Mouse (Mus musculus): ENCODE results near the gene Cnn2. TPM values are rescaled to one million over a fixed set of nuclear protein-coding genes. Genes with fewer than 3 reads are reported as not detected.

Gene Cnn2
- total RNA-seq, 2 experiments from 2014 or later, result 3.9 to 9.7 TPM

GRCm38 (mm10) chr10:80017361-80017760 is 29.0 kb downstream of the Cnn2 start:
- Histone ChIP-seq H3K4me3 (peak overlapping the region; percentile 56), H3K27ac (peak overlapping the region; percentile 38)
- intact Hi-C loops (cut with DNase I), result no loop called here
- TF ChIP-seq CTCF (IDR thresholded peaks at IDR 0.05), result no peak
- no peak for DNase-seq

DNA sequence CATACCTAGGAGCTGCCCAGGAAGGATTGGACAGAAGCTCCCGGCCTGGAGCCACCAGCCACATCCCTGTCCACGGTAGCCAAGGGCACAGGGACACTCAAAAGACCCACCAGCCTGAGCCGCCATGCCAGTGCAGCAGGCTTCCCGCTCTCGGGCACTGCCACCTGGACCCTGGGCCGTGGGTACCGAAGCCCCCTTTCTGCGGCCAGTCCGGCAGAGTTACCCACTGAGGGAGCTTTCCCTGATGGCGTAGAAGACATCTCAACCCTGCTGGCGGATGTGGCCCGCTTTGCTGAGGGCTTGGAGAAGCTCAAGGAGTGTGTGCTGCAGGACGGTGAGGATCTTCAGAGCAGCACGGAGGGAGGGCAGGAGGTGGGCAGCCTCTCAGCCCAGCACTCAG is 29.4 kb downstream of the Cnn2 start:
- Histone ChIP-seq H3K27ac (peak overlapping the region; percentile 25; the same call in 1 of the 2 replicates), H3K4me3 (peak overlapping the region; percentile 56)
- intact Hi-C loops (cut with DNase I), result no loop called here
- no peak for DNase-seq
- TF ChIP-seq CTCF (IDR thresholded peaks at IDR 0.05), result no peak

DNA sequence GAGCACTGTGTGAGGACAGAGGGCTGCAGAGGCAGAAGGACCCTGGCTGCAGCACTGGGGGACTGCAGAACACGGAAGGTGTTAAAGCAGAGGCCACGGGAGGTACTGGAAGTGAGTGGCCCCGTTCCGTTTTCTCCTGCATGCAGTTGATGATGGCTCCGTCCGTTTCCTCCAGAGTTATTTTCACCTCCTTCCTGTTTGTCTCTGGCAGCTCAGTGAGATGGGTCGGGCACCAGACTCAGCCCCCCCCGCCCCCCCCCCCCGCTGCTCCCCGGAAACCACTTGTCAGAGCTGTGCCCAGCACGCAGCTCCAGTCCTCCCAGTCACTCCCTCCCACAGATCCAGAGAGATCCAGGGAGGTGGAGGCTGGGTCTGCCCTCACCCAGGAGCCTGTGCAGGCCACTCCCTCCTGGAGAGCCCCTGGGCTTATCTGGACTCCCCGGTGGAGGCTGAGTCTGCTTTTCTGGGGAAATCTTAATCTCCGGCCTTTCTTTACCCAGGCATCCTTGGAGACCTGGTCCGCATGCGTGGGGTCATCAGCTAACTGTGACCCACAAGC is 30.4 kb downstream of the Cnn2 start:
- Histone ChIP-seq H3K4me3 (peak overlapping the region; percentile 50), H3K27ac (peak overlapping the region; percentile 69)
- no peak for DNase-seq
- no peak for TF ChIP-seq CTCF (IDR thresholded peaks at IDR 0.05)
- intact Hi-C loops (cut with DNase I), result no loop called here

DNA sequence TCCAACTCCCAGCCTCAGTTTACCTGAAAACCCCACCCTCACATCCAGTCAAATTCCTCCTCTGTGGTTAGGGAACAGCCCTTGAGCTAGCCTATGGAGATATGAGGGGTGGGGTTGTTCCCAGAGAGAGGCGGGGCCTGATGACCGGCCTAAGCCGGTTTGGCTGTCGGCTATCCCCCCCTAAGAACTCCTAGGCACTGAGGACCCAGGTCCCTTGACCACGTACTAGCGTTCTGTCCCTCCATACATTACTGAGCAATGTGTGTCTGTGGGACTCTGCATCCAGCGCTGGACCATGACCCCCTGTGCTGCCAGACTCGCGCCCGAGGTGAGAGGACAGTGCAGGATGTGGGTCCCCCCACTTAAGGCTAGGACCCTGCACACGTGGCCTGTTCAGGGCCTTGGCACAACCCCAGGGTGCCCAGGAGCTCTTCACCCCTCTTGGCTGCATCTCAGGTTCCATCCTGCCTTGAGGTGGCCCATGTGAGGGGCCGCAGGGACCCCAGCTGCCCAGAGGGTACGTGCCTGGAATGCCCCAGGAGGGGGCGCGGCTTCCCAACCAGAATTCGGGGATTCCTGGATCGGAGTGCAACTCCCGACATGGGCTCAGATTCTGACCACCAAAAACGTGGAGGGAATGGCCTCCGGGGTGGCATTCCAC is 31.2 kb downstream of the Cnn2 start:
- Histone ChIP-seq H3K4me3 (peak overlapping the region; percentile 50), H3K27ac (peak overlapping the region; percentile 69)
- DNase-seq, result no peak
- peak; percentile 6; the same call in 1 of the 2 replicates for TF ChIP-seq CTCF (IDR thresholded peaks at IDR 0.05)
- intact Hi-C loops (cut with DNase I), result no loop called here

GRCm38 (mm10) chr10:80020191-80020590 is 31.8 kb downstream of the Cnn2 start:
- H3K27ac ChIP-seq, result peak overlapping the region; percentile 69
- DNase-seq, result no peak
- H3K4me3 ChIP-seq, result peak overlapping the region; percentile 50
- TF ChIP-seq CTCF (IDR thresholded peaks at IDR 0.05), result no peak
- intact Hi-C loops (cut with DNase I), result no loop called here

DNA sequence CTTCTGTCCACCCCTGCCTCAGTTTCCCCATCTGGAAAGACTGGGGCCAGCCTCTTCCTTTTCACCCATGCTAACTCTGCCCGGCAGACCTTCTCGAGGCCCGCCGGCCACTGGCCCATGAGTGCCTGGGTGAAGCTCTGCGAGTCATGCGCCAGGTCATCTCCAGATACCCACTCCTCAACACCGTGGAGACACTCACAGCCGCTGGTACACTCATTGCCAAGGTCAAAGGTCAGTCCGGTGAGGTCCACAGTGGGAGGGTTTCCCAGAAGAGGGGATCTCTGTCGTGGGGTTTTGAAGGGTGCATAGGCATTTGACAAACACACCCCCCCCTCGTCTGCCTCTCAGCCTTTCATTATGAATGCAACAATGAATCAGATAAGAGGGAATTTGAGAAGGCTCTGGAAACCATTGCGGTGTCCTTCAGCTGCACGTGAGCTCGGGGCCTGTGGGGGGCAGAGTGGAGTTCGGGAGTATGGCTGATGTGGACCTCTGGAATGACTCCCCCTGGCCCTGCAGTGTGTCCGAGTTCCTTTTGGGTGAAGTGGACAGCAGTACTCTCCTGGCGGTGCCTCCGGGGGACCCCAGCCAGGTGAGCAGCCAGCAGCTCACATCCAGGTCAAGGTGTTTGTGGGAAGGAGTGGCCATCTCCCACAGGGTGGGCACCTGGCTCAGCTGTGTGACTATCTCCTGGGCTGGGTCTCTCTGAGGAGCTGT is 32.4 kb downstream of the Cnn2 start:
- intact Hi-C loops (cut with DNase I), result no loop called here
- Histone ChIP-seq H3K27ac (no peak overlapping the region), H3K4me3 (no peak overlapping the region)
- TF ChIP-seq CTCF (IDR thresholded peaks at IDR 0.05), result no peak
- DNase-seq, result no peak

DNA sequence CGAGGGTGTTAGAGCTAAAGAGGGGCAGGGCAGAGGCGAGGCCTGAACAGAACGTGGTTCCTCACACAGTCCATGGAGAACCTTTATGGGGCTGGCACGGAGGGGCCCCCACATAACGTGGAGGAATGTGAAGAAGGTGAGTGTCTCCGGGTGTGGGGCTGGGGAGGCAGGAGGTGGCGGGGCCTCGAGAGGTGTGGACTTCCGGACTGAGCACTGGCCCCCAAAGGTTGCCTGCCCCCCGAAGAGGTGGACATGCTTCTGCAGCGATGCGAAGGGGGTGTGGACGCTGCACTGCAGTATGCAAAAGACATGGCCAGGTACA is 32.9 kb downstream of the Cnn2 start:
- H3K4me3 ChIP-seq, result no peak overlapping the region
- no peak for TF ChIP-seq CTCF (IDR thresholded peaks at IDR 0.05)
- DNase-seq, result no peak
- no peak overlapping the region for H3K27ac ChIP-seq
- intact Hi-C loops (cut with DNase I), result no loop called here

GRCm38 (mm10) chr10:80022164-80022563 is 33.8 kb downstream of the Cnn2 start:
- no peak for TF ChIP-seq CTCF (IDR thresholded peaks at IDR 0.05)
- no peak overlapping the region for H3K27ac ChIP-seq
- intact Hi-C loops (cut with DNase I), result no loop called here
- no peak for DNase-seq
- no peak overlapping the region for H3K4me3 ChIP-seq

- intact Hi-C loops (cut with DNase I), result no loop called here
- TF ChIP-seq CTCF (IDR thresholded peaks at IDR 0.05), result no peak
- DNase-seq, result no peak
Observed at GRCm38 (mm10) chr10:80022806-80023205, 34.4 kb downstream of the Cnn2 start.

DNA sequence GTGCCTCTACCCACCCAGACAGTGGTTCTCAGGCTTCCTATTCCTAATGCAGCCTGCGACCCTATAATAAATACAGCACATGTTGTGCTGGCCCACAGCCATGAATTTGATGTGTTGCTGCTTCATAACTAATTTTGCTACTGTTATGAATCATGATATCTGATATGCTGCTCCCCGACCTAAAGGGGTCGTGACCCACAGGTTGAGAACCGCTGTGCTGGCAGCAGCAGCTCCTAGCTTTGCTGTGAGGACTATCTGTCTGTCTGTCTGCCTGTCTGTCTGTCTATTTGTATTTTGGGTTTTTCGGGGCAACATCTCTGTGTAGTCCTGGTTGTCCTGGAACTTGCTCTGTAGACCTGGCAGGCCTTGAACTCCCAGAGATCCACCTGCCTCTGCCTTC is 35.4 kb downstream of the Cnn2 start:
- no peak for TF ChIP-seq CTCF (IDR thresholded peaks at IDR 0.05)
- H3K27ac ChIP-seq, result peak overlapping the region; percentile 51
- intact Hi-C loops (cut with DNase I), result no loop called here
- H3K4me3 ChIP-seq, result no peak overlapping the region
- no peak for DNase-seq

More at GRCm38 (mm10) chr10:80022806-80023205, 34.4 kb downstream of the Cnn2 start:
- no peak overlapping the region for H3K27ac ChIP-seq
- no peak overlapping the region for H3K4me3 ChIP-seq

DNA sequence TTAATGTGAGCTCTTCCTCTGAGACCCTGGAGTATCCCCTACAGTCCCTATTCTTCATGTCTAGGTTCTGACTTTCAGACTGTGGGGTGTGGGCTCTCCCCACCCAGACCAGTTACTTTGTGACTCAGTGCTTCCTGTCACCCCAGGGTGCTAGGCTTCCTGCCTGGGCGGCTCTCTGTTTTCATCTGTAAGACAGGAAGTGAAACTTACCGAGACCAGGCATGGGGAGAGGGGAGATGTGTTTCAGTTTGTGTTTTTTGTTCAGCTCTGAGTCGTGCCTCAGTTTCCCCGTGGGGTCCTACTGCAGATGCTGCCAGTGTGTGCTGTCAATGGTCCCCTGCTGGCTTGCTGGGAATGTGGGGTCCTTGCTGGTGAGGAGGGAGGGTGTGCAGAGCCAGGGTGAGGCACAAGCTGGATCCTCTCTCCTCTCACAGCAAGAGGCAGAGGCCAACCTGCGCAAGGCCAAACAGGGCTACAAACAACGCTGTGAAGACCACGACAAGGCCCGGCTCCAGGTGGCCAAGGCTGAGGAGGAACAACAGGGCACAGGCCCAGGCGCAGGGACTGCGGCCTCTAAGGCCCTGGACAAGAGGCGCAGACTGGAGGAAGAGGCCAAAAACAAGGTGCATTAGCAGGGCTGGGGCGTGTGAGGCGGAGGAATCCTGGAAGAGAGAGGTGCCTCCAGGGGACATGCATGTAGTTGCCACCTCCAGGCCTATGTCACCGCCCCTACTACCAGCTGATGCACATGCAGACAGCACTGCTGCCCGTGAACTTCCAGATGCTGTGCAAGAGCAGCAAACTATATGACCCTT is 36.1 kb downstream of the Cnn2 start:
- H3K27ac ChIP-seq, result peak overlapping the region; percentile 51

GRCm38 (mm10) chr10:80025044-80025347 is 36.6 kb downstream of the Cnn2 start:
- peak overlapping the region; percentile 51; the same call in 1 of the 2 replicates for H3K27ac ChIP-seq
- DNase-seq, result no peak
- TF ChIP-seq CTCF (IDR thresholded peaks at IDR 0.05), result no peak
- intact Hi-C loops (cut with DNase I), result no loop called here
- no peak overlapping the region for H3K4me3 ChIP-seq

More for the DNA sequence above, 36.1 kb downstream of the Cnn2 start:
- intact Hi-C loops (cut with DNase I), result no loop called here
- DNase-seq, result no peak
- TF ChIP-seq CTCF (IDR thresholded peaks at IDR 0.05), result no peak
- H3K4me3 ChIP-seq, result no peak overlapping the region

- DNase-seq, result no peak
- no peak overlapping the region for H3K27ac ChIP-seq
- TF ChIP-seq CTCF (IDR thresholded peaks at IDR 0.05), result no peak
- H3K4me3 ChIP-seq, result no peak overlapping the region
- intact Hi-C loops (cut with DNase I), result no loop called here
Observed at GRCm38 (mm10) chr10:80025463-80025862, 37.1 kb downstream of the Cnn2 start.

Measured in gastrocnemius, adult 2 months (tissue).